Mouse (Mus musculus): Measurements from ENCODE around the gene Lima1.

The Lima1 gene

GRCm38 (mm10) chr15:99731678-99732077 lies 143.6 kb downstream of the Lima1 start:
- no peak for DNase-seq

DNA sequence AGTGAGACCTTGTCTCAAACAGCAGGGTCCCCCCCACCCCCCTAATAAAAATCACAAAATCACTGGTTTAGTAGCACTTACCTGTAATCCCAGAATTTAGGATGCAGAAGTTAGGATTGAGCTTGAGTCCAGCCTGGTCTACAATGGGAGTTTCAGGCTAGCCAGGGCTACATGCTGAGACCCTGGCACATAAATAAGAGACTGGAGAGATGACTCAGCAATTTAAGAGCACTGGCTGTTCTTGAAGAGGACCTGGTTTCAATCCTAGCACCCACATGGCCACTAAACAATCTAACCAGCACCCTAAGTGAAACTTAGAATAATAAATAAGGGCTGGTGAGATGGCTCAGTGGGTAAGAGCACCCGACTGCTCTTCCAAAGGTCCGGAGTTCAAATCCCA lies 144.1 kb downstream of the Lima1 start:
- DNase-seq: no peak

DNA sequence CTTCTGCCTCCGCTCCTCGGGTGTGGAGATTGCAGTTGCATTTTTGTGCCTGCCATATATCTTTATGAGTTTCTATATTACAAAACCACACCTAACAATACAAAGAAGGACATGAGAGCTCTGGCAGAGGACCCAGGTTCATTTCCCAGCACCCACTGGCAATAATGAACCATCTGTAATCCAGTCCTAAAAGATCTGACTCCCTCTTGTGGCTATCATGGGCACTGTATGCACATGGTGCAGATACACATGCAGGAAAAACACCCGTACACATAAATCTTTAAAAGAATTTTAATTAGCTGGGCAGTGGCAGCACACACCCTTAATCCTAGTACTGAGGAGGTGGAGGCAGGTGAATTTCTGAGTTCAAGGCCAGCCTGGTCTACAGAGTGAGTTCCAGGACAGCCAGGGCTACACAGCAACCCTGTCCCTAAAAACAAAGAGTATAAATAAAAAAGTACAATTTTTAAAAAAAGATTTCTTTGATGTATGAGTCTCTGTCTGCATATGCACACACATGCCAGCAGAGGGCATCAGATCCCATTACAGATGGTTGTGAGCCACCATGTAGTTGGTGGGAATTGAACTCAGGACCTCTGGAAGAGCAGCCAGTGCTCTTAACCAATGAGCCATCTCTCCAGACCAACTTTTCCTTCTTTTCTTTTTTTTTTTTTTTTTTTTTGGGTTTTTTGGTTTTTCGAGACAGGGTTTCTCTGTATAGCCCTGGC lies 146.0 kb downstream of the Lima1 start:
- no peak for DNase-seq
